Mouse (Mus musculus): Measurements from ENCODE around the gene Hist1h4a.
A peak's percentile ranks its signal among the peaks of the same experiment; 100 is the strongest.
"Not testable (repeated sequence)": the region's sequence is repeated elsewhere in the genome, so short reads cannot be mapped to it uniquely, and the experiment has no call there.

Hist1h4a gene

DNA sequence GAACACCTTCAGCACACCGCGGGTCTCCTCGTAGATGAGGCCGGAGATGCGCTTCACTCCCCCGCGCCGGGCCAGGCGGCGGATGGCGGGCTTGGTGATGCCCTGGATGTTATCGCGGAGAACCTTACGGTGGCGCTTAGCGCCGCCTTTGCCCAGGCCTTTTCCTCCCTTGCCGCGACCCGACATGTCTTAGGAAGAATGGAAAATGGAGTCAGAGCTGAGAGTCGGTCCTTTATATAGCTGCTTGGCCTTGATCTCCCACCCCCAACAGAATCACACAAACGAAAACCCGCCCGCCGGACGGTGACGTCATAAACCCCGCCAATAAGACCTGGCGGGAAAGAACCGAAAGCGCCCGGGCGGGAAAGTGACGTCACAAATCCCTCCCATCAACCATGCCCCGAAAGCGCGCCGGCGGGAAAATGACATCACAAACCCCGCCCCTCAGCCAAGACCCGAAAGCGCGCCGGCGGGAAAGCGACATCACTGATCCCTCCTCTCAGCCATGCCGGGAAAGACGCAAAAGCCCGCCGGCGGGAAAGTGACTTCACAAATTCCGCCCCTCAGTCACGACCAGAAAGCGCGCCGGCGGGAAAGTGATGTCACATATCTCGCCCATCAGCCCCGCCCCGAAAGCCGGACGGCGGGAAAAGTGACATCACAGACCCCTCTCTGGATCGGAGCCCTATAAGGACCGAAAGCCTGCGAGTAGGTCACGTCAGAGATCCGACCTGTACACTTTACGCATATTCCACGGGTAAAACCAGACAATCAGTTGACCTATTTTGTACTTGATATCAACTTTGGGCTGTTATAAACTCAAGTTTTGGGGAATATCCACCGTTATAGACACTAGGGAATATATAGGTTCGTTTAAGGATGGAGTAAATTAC is at the start of gene Hist1h4a:
Gene Hist1h4a, minus strand, starts transcription at position 259 of the 893 bp plus-strand sequence.
- peak; percentile 99 for DNase-seq (ENCODE audit: extremely low spot score, low spot score)

DNA sequence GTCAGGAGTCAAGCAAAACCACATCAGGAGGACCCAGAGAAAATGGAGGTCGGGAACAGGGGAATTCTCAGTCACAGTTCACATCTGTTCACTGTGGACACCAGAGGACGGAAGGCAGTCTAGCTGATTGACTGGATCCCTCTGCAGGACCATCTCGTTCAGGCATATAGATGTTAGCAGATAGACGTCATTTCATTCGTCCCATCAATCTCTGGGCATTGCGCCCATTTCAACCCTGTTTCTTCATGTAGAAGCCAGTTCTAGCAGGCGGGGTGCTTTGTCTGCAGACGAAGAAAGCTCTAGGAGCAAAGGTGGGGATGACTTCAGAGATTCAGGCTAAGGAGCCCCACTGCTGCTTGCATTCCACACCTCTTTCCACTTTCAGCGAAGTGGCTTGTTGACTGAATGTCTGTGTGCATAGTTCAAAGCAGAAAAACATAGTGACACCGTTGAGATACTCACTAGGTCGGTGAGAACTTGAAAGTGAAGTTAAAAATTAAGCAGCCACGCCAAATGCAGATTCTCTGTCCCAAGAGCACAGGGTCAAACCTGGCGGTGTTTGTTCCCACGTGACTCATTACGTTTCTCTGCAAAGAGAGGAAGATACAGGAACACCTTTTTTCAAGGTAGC is 45.5 kb upstream of the Hist1h4a start, which contains the start of gene Slc17a2:
Gene Slc17a2, plus strand, starts transcription at position 572 of the 631 bp plus-strand sequence.
- no peak for DNase-seq (ENCODE audit: extremely low spot score, low spot score)

DNA sequence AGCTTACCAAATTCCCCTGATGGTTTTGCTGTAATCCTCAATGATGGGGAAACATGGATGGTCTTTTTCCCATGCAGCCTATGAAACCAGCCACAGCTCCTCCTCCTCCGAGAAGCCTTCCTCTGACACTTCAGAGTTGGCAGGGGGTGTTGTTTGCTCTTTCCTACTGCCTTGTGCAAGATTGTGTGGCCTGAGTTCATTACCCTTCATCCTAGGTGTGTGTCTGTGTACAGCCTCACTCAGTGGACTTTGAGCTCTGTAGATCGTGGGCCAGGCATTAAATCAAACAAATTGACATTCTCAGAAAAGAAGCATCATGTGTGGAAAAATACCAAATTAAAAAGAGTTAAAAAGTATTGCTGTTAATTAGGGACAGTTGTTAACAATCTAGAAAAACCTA is 43.5 kb upstream of the Hist1h4a start:
- DNase-seq (ENCODE audit: extremely low spot score, low spot score): no peak

DNA sequence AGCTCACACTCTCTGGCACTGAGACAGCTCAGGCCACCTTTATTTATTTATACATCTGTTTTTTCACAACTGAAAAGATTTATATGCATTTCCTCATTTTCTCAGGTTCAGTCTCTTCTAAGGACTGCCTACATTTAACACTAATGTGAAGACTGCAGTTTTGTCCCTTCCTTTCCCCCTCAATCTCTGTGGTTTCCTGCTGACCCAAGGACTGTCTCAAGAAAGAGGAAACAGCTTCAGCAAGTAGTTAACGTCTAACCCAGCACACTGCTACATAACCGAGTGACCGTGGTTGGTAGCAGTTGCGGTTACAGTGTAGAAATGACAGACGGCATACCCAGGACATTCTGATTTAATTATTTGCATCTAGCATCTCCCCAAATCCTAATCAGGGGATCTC is 38.4 kb upstream of the Hist1h4a start:
- no peak for DNase-seq (ENCODE audit: extremely low spot score, low spot score)

DNA sequence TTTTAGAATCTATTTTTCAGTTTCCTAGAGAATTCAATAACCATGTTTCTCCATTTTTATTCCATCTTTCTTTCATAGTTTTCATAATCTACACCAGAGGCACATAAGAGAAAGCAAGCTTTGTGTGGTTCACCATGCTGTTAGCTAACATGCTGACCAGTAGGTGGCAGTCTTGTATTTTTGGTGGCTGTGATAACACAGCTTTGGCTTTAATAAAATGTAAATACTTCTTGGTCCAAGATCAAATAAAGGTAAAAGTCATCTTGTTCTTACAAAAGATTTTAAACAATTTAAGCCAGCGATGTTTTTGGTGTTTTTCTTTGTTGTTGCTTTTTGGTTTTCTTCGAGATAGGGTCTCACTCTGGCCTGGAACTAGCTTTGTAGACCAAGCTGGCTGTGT is 31.5 kb upstream of the Hist1h4a start:
- no peak for DNase-seq (ENCODE audit: extremely low spot score, low spot score)

DNA sequence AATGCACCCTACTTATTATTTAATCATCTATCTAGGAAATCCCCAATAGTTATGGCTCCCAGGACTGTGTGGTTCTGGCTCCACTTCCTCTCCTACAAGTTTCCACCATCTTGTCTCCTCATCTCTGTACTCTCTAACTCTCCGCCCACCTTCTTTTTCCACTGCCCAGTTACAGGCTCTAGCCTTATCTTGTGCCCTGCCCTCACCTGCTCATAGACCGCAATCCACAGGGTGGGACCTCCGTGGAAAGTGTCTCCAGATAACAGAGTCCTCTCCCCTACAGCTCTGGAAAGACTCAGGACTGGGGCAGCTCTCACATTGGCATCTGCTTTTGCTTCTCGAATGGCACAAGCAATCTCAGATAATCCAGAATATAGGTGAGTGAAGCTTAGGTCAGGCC is 18.0 kb upstream of the Hist1h4a start:
- no peak for DNase-seq (ENCODE audit: extremely low spot score, low spot score)

DNA sequence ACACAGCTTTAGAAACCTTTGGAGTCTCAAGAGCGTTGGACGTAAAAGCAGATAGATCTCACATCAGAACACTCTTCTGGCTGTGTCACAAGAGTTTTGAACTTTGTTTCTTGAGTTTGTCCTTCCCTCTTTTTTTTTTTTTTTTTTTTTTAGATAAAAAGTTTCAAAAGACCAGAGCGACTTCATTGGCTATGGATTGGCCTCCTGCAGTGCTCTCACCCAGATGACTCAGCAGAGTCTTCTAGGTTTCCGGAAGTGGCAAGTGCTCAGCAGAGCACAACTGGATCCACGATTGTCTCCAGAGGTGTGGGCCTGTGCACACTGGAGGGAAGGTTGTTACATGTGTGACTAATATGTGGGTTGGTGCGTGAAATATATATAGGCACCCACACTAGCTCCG is 17.3 kb upstream of the Hist1h4a start:
- DNase-seq (ENCODE audit: extremely low spot score, low spot score): no peak

DNA sequence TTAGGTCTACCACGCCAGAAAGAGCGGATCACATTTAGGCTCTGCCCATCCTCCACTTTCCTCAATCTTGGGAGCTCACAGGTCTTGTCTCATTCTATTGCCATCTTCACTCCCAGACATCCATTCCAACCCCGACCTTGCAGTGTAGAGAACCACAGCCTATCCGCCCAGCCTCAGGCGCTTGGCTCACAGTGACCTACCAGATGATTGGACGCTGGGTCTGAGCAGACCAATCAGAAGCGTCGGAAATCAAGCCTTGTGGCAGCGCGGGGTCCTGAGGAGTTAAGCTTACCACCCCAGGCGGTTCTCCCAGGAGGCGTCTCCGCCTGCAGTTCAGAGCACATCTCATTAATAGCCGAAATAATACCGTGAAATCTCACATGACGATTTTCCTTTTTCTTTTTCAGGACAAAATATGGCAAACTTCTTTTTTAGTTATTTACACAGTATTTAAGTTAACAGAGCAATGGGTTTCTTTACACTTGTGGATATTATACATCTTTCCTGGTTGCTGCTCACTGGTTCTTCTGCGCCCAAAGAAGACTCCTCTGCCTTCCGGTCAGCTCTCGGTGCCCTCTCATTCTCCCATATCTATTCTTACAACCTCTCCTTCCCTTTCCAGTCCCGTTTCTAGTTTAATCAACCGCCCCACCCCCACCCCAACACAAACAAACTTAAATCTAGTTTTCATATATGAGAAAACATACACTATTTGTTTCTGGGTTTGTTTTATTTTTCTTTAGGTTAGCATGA is 11.7 kb upstream of the Hist1h4a start:
- DNase-seq (ENCODE audit: extremely low spot score, low spot score): peak; percentile 54

DNA sequence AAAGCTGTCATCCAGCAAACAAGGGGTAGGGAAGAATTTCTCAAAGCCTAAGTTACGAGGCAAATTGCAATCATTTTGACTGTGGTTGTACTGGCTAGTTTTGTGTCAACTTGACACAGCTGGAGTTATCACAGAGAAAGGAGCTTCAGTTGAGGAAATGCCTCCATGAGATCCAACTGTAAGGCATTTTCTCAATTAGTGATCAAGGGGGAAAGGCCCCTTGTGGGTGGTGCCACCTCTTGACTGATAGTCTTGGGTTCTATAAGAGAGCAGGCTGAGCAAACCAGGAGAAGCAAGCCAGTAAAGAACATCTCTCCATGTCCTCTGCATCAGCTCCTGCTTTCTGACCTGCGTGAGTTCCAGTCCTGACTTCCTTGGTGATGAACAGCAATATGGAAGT is 8.6 kb upstream of the Hist1h4a start, which contains the start of gene Trim38:
Gene Trim38, plus strand, starts transcription at position 301 of the 400 bp plus-strand sequence.
- DNase-seq (ENCODE audit: extremely low spot score, low spot score): not testable (repeated sequence)

DNA sequence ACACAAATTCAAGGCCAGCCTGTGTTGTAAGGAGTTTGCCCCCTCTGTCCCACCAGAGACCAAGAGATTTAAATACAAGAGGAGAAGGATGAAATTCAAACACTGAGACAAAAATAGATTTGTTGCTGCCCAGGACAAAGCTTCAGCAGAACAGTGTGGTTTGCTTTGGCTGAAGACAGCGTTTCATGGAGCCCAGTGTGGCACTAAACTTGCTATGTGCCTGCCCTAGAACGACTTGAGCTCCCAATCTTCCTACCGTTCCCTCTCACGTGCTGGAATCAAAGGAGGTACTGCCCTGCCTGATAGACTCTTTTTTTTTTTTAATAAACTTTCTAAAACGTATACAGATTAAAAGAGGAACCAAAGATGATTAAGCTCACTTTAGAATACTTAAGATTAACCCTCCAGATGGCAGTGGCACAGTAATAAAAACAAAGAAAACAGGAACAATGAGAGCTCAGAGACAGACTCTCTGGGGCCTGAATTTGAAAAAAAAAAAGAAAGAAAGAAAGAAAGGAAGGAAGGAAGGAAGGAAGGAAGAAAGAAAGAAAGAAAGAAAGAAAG is 7.9 kb upstream of the Hist1h4a start:
- DNase-seq (ENCODE audit: extremely low spot score, low spot score): no peak

DNA sequence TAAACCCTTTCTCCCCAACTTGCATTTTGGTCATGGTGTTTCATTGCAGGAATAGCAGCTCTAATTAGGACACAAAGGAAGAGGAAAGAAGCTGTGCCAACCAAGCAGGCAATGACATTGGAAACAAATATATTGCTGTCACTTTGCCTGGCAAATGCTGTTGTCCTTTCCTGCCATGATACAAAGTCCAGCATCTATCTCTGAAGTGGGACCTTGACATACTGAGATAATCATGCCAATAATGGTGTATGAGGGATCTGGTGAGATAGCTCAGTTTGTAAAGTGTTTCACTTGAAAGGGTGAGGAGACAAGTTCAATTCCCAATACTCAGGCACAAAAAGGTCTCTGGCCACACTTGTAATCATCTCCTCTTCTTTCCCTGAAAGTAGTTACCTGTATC is 5.7 kb upstream of the Hist1h4a start:
- DNase-seq (ENCODE audit: extremely low spot score, low spot score): no peak

DNA sequence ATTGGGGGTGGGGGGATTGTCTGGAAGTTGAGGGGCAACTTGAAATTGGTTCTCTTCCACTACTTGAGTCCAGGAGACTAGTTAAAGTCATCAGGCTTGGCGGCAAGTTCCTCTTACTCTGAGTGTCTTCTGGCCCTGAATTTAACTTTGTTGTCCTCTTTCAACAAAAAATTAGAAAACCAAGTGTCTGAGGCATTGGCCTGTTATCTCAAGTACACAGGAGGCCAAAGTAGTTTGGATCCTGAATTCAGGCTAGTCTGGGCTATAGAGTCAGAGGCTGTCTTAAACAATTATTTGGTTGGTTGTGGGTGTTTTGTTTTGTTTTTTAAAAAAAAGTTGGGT is 4.1 kb upstream of the Hist1h4a start:
- no peak for DNase-seq (ENCODE audit: extremely low spot score, low spot score)

DNA sequence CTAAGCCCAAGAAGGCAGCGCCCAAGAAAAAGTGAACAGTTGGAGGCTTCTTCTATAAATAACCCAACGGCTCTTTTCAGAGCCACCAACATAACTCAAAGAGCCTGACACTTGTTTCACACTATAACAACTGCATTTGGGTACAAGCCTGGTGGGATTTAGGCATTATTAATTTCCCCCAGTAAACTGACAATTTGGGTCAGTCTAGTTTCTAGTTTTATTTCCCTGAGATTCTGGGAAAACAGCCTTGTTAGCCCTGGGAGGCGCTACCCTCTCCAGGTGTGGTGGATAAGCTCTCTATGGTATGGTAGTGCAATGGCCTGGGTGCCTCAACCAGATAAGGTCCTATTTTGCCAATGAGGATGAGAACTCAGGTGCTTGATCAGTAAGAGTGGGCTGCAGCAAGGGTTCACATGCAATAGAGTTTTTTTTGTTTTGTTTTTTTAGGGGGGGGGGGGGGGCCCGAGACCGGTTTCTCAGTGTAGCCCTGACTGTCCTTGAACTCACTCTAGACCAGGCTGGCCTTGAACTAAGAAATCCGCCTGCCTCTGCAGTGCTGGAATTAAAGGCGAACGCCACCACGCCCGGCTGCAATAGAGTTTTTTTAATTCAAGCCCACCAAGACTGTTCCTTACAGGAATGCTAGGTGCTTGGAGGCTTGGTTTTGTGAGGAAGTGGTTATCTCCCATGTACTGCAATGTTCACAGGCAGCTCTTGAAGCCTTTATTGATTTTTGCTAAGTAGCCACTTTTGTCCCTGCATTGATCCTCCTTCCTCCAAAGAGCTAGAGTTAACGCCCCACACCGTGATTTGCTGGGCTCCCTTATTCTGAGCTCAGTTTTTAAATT is 3.5 kb upstream of the Hist1h4a start:
- DNase-seq (ENCODE audit: extremely low spot score, low spot score): no peak

DNA sequence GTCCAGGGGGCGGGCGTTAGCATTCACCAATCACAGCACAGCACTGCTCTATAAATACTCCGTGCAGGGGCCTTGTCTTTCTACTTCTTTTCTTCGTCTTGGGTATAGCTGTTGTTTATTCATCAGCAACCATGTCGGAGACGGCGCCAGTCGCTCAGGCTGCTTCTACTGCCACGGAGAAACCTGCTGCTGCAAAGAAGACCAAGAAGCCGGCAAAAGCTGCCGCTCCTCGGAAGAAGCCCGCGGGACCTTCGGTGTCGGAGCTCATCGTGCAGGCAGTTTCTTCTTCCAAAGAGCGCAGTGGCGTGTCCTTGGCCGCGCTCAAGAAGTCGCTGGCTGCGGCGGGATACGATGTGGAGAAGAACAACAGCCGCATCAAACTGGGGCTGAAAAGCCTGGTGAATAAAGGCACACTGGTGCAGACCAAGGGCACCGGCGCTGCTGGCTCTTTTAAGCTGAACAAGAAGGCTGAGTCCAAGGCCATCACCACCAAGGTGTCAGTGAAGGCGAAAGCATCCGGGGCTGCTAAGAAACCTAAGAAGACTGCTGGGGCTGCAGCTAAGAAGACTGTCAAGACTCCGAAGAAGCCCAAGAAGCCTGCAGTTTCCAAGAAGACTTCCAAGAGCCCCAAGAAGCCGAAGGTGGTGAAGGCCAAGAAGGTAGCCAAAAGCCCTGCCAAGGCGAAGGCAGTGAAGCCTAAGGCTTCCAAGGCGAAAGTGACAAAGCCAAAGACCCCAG is 2.7 kb upstream of the Hist1h4a start, which contains the start of gene Hist1h1a:
Gene Hist1h1a, plus strand, starts transcription at position 81 of the 738 bp plus-strand sequence.
- peak; percentile 89 for DNase-seq (ENCODE audit: extremely low spot score, low spot score)

DNA sequence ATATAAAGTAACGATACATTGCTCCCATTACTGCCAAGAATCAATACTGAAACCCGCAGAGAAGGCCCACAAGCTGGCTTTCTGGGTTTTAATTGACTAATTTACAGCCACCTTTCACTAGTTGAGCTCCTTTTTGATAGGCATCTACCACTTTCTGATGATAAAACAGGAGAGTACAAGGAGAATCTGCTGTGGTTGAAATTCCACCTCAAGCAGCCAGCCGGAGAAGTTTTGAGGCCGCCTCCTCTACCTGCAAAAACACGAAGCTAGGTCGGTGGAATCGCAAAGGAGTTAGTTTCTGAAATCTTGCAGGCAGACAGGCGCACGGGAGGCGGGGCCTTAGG is 2.2 kb upstream of the Hist1h4a start:
- DNase-seq (ENCODE audit: extremely low spot score, low spot score): no peak

DNA sequence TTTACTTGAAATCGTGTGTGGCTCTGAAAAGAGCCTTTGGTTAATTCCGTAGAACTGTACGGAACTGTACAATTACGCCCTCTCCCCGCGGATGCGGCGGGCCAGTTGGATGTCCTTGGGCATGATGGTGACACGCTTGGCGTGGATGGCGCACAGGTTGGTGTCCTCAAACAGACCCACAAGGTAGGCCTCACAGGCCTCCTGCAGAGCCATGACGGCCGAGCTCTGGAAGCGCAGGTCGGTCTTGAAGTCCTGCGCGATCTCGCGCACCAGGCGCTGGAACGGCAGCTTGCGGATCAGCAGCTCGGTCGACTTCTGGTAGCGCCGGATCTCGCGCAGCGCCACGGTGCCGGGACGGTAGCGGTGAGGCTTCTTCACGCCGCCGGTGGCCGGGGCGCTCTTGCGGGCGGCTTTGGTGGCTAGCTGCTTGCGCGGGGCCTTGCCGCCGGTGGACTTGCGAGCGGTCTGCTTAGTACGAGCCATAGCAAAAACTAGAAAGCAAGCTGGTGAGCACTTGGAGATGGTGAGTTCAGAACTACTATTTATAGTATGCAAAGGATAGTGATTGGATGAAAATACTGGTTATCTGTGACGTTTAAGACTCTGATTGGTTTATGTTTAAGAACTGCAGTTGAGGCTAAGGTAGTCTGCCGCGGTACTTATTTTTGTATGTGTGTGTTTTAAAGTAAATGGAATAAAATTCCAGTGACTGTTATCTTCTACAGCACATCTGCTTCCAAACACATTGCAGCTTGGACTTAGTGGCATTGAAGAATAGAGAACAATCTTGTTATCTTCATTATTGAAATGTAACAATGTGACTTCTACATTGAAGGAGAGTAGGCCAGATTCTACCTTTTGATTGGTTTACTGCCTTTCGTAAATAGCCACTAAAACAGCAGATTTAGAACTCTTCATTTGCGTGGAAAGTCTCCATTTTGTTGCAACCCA is 1.1 kb upstream of the Hist1h4a start, which contains the start of gene Hist1h3a:
Gene Hist1h3a, minus strand, starts transcription at position 516 of the 951 bp plus-strand sequence.
- peak; percentile 64 for DNase-seq (ENCODE audit: extremely low spot score, low spot score)

DNA sequence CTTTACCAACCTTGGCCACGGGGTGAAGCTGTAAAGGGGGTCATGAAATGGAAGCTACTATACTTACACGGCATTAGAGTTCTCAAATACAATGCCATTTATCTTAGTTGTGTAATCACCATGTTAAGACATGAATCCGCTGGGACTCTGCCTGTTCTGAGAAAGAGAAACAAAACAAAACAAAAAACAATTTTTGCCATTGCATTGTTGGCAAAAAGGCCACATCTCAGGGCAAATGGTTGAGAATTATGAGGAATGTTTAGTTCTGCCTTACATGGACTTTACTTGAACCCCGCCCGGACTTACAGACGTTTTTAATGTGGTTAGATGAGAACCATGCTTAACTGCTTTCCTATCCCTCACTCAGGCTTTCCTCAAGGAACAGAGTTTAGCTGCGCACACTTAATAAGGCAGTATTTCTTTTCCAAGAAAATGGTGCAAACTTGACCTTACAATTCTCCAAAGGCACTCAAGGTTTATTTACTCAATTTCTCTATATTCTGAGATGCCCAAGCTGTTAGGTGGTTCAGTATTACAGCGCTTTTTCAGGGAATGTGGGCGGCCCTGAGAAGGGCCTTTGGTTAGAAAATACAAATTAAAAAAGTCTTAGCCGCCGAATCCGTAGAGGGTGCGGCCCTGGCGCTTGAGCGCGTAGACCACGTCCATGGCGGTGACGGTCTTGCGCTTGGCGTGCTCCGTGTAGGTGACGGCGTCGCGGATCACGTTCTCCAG is 624 bp downstream of the Hist1h4a start:
- DNase-seq (ENCODE audit: extremely low spot score, low spot score): no peak

DNA sequence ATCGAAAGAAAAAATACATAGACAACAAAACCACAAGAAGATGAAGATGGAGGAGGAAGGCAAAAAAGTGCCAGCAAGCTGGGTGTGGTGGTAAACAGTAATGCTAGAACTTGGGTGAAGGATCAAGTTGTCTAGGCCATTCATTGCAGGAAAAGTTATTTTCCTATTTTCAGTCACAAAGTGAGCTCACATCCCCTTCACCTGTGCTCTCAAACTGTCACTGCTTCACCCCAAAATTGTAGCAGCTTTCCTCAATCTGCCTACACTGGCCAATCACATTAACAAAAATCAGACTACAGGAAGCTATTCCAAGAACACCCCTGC is 1.2 kb downstream of the Hist1h4a start:
- DNase-seq (ENCODE audit: extremely low spot score, low spot score): no peak

Data from neural tube, embryonic 10.5 days (tissue).